Mouse (Mus musculus): ENCODE measurements at regions not wholly inside any gene's neighbourhood (a gene's known extent, or its start where the extent isn't known, plus 50 kb on each side); places are given as distances from the start of the nearest gene placed in this dataset.

GRCm38 (mm10) chr1:138343451-138343850, 69.9 kb downstream of the Atp6v1g3 start:
- DNase-seq (ENCODE audit: extremely low spot score in 1 of 2, low spot score in 1 of 2): no peak

GRCm38 (mm10) chr1:138344920-138345319, 71.4 kb downstream of the Atp6v1g3 start:
- DNase-seq (ENCODE audit: extremely low spot score in 1 of 2, low spot score in 1 of 2): no peak

GRCm38 (mm10) chr1:138345992-138346391, 72.5 kb downstream of the Atp6v1g3 start:
- peak in 1 of 2 experiments; percentile 17 for DNase-seq (ENCODE audit: extremely low spot score in 1 of 2, low spot score in 1 of 2)

- DNase-seq (ENCODE audit: extremely low spot score in 1 of 2, low spot score in 1 of 2): no peak
Measured at GRCm38 (mm10) chr1:138346904-138347303, 73.4 kb downstream of the Atp6v1g3 start.

- no peak for DNase-seq (ENCODE audit: extremely low spot score in 1 of 2, low spot score in 1 of 2)
Measured at GRCm38 (mm10) chr1:138348447-138348846, 74.9 kb downstream of the Atp6v1g3 start.

GRCm38 (mm10) chr1:138349099-138349498, 75.6 kb downstream of the Atp6v1g3 start:
- DNase-seq (ENCODE audit: extremely low spot score in 1 of 2, low spot score in 1 of 2): no peak

- DNase-seq (ENCODE audit: extremely low spot score in 1 of 2, low spot score in 1 of 2): no peak
Measured at GRCm38 (mm10) chr1:138356407-138356806, 82.9 kb downstream of the Atp6v1g3 start.

GRCm38 (mm10) chr1:138362684-138363472, 89.3 kb downstream of the Atp6v1g3 start:
- no peak for DNase-seq (ENCODE audit: extremely low spot score in 1 of 2, low spot score in 1 of 2)

GRCm38 (mm10) chr1:138369953-138370482, 96.5 kb downstream of the Atp6v1g3 start:
- no peak for DNase-seq (ENCODE audit: extremely low spot score in 1 of 2, low spot score in 1 of 2)

GRCm38 (mm10) chr1:138371474-138371873, 97.9 kb downstream of the Atp6v1g3 start:
- no peak for DNase-seq (ENCODE audit: extremely low spot score in 1 of 2, low spot score in 1 of 2)

- no peak for DNase-seq (ENCODE audit: extremely low spot score in 1 of 2, low spot score in 1 of 2)
Measured at GRCm38 (mm10) chr1:138384146-138384545, 110.6 kb downstream of the Atp6v1g3 start.

GRCm38 (mm10) chr1:138385156-138385841, 111.8 kb downstream of the Atp6v1g3 start:
- no peak for DNase-seq (ENCODE audit: extremely low spot score in 1 of 2, low spot score in 1 of 2)

GRCm38 (mm10) chr1:138386001-138386400, 112.5 kb downstream of the Atp6v1g3 start:
- no peak for DNase-seq (ENCODE audit: extremely low spot score in 1 of 2, low spot score in 1 of 2)

GRCm38 (mm10) chr1:138388634-138389033, 115.1 kb downstream of the Atp6v1g3 start:
- DNase-seq (ENCODE audit: extremely low spot score in 1 of 2, low spot score in 1 of 2): no peak

GRCm38 (mm10) chr1:138389676-138390075, 116.1 kb downstream of the Atp6v1g3 start:
- DNase-seq (ENCODE audit: extremely low spot score in 1 of 2, low spot score in 1 of 2): no peak

- DNase-seq (ENCODE audit: extremely low spot score in 1 of 2, low spot score in 1 of 2): peak in 1 of 2 experiments; percentile 1
Measured at GRCm38 (mm10) chr1:138418610-138419009, 145.1 kb downstream of the Atp6v1g3 start.

GRCm38 (mm10) chr1:138427416-138427815, 153.9 kb downstream of the Atp6v1g3 start:
- no peak for DNase-seq (ENCODE audit: extremely low spot score in 1 of 2, low spot score in 1 of 2)

Data from frontal cortex, adult 2 months (tissue).